Mouse (Mus musculus) central nervous system, embryonic 18 days (tissue): ENCODE measurements around the gene Agbl4. TPM values are rescaled to one million over a fixed set of nuclear protein-coding genes. Genes with fewer than 3 reads are reported as not detected.

ENCODE experiments used
- polyA plus RNA-seq: library from polyadenylated mRNA; depleted of rRNA; stranded (reverse); fragments of >200 nt; gene quantifications from 2 replicates; pipeline ENCODE4 v1.2.3, GENCODE M21; 2012; rRNA removed

Agbl4 gene
- polyA plus RNA-seq = 2.2 and 3.5 TPM in 2 replicates

GRCm38 (mm10) chr4:110397618-110398045 lies at the start of gene Agbl4:
Gene Agbl4 (plus strand): TSS chr4:110397661.

DNA sequence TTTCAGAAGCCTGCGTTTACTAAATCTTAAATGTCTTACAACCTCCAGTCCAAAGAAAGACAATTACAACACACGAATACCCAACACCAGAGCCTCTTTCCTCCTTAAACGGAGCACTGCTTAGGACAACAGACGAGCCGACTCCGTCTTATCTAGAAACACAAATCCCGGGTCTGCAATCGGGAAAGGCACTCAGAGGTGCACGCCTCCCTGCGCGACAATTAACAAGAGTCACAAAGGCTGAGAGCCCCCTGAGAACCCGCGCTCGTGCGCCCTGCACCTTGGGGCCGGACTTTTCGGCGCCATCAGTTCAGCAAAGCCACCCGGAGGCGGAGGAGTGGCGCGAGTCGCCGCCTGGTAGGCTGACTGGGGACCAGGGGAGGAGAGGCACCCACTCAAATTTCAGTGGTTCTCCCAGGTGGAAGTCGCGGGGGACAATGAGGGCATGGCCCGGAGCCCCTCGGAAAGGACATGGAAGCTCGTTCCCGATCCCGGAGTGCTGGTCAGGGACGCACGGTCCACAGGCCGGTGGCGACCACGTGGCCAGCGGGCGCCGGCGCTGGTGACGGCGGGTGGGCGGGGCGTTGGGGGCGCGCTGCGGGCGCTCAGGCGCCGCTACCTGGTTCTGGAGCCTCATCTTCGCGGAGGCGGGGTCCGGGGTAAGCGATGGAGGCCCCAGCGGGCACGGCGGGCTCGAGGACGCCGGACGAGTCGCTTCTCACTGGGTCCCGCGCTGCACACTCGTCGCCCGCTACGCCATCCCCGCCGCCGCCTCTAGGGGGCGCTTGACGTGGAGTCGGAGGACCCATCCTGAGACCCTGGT lies 46.1 kb upstream of the Agbl4 start, which contains the start of gene Elavl4:
TSS of gene Elavl4 (minus strand) at position 732 of the 823 bp plus-strand sequence.

GRCm38 (mm10) chr4:111414818-111415488 lies 1017.5 kb downstream of the Agbl4 start, which contains the start of gene Bend5:
Gene Bend5 (plus strand): TSS chr4:111415006.

Other genes starting within 250 kb of the Agbl4 start
- gene Elavl4, start 45.8 kb upstream of the Agbl4 start, polyA plus RNA-seq = 82.1 and 85.7 TPM in 2 replicates